Mouse (Mus musculus): ENCODE results near the gene Dpy19l3.

The Dpy19l3 gene

GRCm38 (mm10) chr7:35754033-35754885 lies at the start of gene Dpy19l3:
TSS of gene Dpy19l3 (minus strand) at chr7:35754454.
- peak; percentile 84 for DNase-seq

GRCm38 (mm10) chr7:35802906-35803595 lies 48.8 kb upstream of the Dpy19l3 start, which contains the start of gene Zfp507:
TSS of gene Zfp507 (minus strand) at chr7:35803003.
- peak; percentile 81 for DNase-seq

GRCm38 (mm10) chr7:35802201-35802905 lies 48.1 kb upstream of the Dpy19l3 start:
- peak; percentile 25 for DNase-seq

- no peak for DNase-seq
Measured at GRCm38 (mm10) chr7:35796123-35796522, 41.9 kb upstream of the Dpy19l3 start.

- DNase-seq, result no peak
Measured at GRCm38 (mm10) chr7:35794145-35794664, 40.0 kb upstream of the Dpy19l3 start.

- DNase-seq, result no peak
Measured at GRCm38 (mm10) chr7:35792150-35792848, 38.0 kb upstream of the Dpy19l3 start.

- DNase-seq, result no peak
Measured at GRCm38 (mm10) chr7:35790926-35791325, 36.7 kb upstream of the Dpy19l3 start.

GRCm38 (mm10) chr7:35790201-35790600 lies 35.9 kb upstream of the Dpy19l3 start:
- no peak for DNase-seq

- no peak for DNase-seq
Measured at GRCm38 (mm10) chr7:35785579-35785978, 31.3 kb upstream of the Dpy19l3 start.

- DNase-seq, result no peak
Measured at GRCm38 (mm10) chr7:35782252-35782651, 28.0 kb upstream of the Dpy19l3 start.

- no peak for DNase-seq
Measured at GRCm38 (mm10) chr7:35774127-35774526, 19.9 kb upstream of the Dpy19l3 start.

- no peak for DNase-seq
Measured at GRCm38 (mm10) chr7:35772347-35772746, 18.1 kb upstream of the Dpy19l3 start.

- DNase-seq, result no peak
Measured at GRCm38 (mm10) chr7:35771106-35771505, 16.9 kb upstream of the Dpy19l3 start.

- DNase-seq, result no peak
Measured at GRCm38 (mm10) chr7:35770122-35770521, 15.9 kb upstream of the Dpy19l3 start.

GRCm38 (mm10) chr7:35764461-35764860 lies 10.2 kb upstream of the Dpy19l3 start:
- DNase-seq, result no peak

GRCm38 (mm10) chr7:35761801-35762200 lies 7.5 kb upstream of the Dpy19l3 start:
- DNase-seq, result no peak

GRCm38 (mm10) chr7:35759602-35760001 lies 5.3 kb upstream of the Dpy19l3 start:
- no peak for DNase-seq

GRCm38 (mm10) chr7:35756510-35757440 lies 2.5 kb upstream of the Dpy19l3 start:
- no peak for DNase-seq

GRCm38 (mm10) chr7:35754886-35755168 lies 573 bp upstream of the Dpy19l3 start:
- no peak for DNase-seq

GRCm38 (mm10) chr7:35753319-35754032 lies 778 bp downstream of the Dpy19l3 start:
- DNase-seq, result no peak

GRCm38 (mm10) chr7:35750873-35751272 lies 3.4 kb downstream of the Dpy19l3 start:
- no peak for DNase-seq
